13 mouse cellular contexts compared by ENCODE assay signal in the genomic region with DNA sequence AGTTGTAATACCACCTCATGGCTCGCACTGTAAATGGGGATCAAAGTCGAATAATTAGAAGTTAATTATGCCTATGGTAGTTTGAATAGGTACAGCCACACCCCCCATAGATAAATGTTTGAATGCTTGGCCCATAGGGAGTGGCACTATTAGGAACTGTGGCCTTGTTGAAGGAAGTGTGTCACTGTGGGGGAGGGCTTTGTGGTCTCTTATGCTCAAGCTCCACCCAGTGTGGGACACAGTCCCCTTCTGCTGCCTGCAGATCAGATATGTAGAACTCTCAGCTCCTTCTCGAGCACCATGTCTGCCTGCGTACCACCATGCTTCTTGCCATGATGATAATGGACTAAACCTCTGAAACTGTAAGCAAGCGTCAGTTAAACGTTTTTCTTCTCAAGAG.
DNase-seq lines count a peak whose midpoint lies in the region; ATAC-seq and TF ChIP-seq lines count a peak whose summit lies in the region.
"Had no signal": no experiment of that assay in that cellular context is flagged by ENCODE, and none has a peak within 500 bp of the region (broad histone marks: within the 10 kb centered on the region; RNA-seq: fewer than 3 reads in every experiment).

No protein-coding gene starts in this region.

- in situ Hi-C loops in ES-E14 (cut with MboI; ENCODE audit: low sequenced_read_pairs in 2 of 2, unreplicated experiment in 2 of 2), result no loop called here

- H3K4me3 ChIP-seq in heart, postnatal 0 days (ENCODE audit: low read depth, low read length), result no peak overlapping the region
- H3K4me3 ChIP-seq in ES-E14 (ENCODE audit: insufficient read depth in 1 of 2, low read depth in 1 of 2, low read length in 2 of 2, poor library complexity in 1 of 2, severe bottlenecking in 1 of 2), result peak overlapping the region in 1 of 2 experiments; percentile 59; a peak in 2 of 4 replicates
- H3K4me3 ChIP-seq in embryonic facial prominence, embryonic 15.5 days (replicated peaks), result no peak overlapping the region
- no peak overlapping the region for H3K4me3 ChIP-seq in limb, embryonic 14.5 days (replicated peaks; ENCODE audit: low read length)
- H3K4me3 ChIP-seq: erythroblast, embryonic 14.5 days; lung, embryonic 15.5 days; neural tube, embryonic 12.5 days had no signal

- peak overlapping the region; percentile 54; the same call in 1 of the 2 replicates for H3K27ac ChIP-seq in heart, postnatal 0 days (ENCODE audit: low read depth)
- no peak overlapping the region for H3K27ac ChIP-seq in ES-E14 (ENCODE audit: insufficient read depth, low read depth, low read length, poor library complexity, severe bottlenecking)
- H3K27ac ChIP-seq in embryonic facial prominence, embryonic 15.5 days (replicated peaks), result peak overlapping the region; percentile 74
- H3K27ac ChIP-seq in limb, embryonic 14.5 days (replicated peaks; ENCODE audit: low read depth, low read length), result no peak overlapping the region
- H3K27ac ChIP-seq: lung, embryonic 15.5 days; neural tube, embryonic 12.5 days had no signal

- TF ChIP-seq POLR2A in limb, embryonic 14.5 days (IDR thresholded peaks at IDR 0.05; ENCODE audit: borderline replicate concordance, extremely low read depth, insufficient read depth, insufficient read length), result no peak

- H3K4me1 ChIP-seq in heart, postnatal 0 days (ENCODE audit: control insufficient read depth, insufficient read depth), result peaks cover 21% of the 10 kb centered on the region
- peaks cover 3 to 9% of the 10 kb centered on the region in 2 experiments; a peak in 2 of 4 replicates for H3K4me1 ChIP-seq in ES-E14 (ENCODE audit: control insufficient read depth in 2 of 2, insufficient read depth in 2 of 2, low read length in 2 of 2, poor library complexity in 1 of 2)
- H3K4me1 ChIP-seq in embryonic facial prominence, embryonic 15.5 days, result peaks cover 15% of the 10 kb centered on the region
- peaks cover 12% of the 10 kb centered on the region for H3K4me1 ChIP-seq in limb, embryonic 14.5 days (ENCODE audit: control insufficient read depth, insufficient read depth, low read length)

- no peak for DNase-seq in heart, postnatal 0 days (ENCODE audit: low spot score)
- DNase-seq in heart, adult 9 months (ENCODE audit: low spot score in 2 of 2), result no peak
- peak; percentile 9 for DNase-seq in ES-E14 (ENCODE audit: low read depth, low spot score)
- no peak for DNase-seq in limb, embryonic 14.5 days (ENCODE audit: low spot score)
- no peak for DNase-seq in thymus, postnatal 10 days (ENCODE audit: low spot score in 2 of 2)
- DNase-seq: thymus, adult 2 months had no signal

- no peaks in the 10 kb centered on the region for H3K27me3 ChIP-seq in heart, postnatal 0 days (ENCODE audit: control insufficient read depth, insufficient read depth, low read length)
- H3K27me3 ChIP-seq in embryonic facial prominence, embryonic 15.5 days, result no peaks in the 10 kb centered on the region
- no peaks in the 10 kb centered on the region for H3K27me3 ChIP-seq in limb, embryonic 14.5 days (ENCODE audit: control insufficient read depth, insufficient read depth, low read length)
- H3K27me3 ChIP-seq: lung, embryonic 15.5 days; neural tube, embryonic 12.5 days had no signal

- WGBS in heart, postnatal 0 days, result 85% methylated on average over 6 of the region's 6 CpGs
- 84% methylated on average over 6 of the region's 6 CpGs for WGBS in embryonic facial prominence, embryonic 15.5 days
- WGBS in limb, embryonic 14.5 days, result 86% methylated on average over 6 of the region's 6 CpGs

- no peaks in the 10 kb centered on the region for H3K9me3 ChIP-seq in heart, postnatal 0 days (replicated peaks; ENCODE audit: control insufficient read depth, low read length)
- H3K9me3 ChIP-seq in ES-E14 (ENCODE audit: control insufficient read depth, insufficient read depth, low read depth, low read length), result no peaks in the 10 kb centered on the region
- no peaks in the 10 kb centered on the region for H3K9me3 ChIP-seq in embryonic facial prominence, embryonic 15.5 days (replicated peaks)
- no peaks in the 10 kb centered on the region for H3K9me3 ChIP-seq in limb, embryonic 14.5 days (ENCODE audit: control insufficient read depth, low read length)
- H3K9me3 ChIP-seq: lung, embryonic 15.5 days; neural tube, embryonic 12.5 days had no signal

- H3K4me2 ChIP-seq in heart, postnatal 0 days (ENCODE audit: low read depth, low read length), result 0 out of 2 replicates have a peak overlapping the region, but pooled peaks have one; percentile 37
- H3K4me2 ChIP-seq in embryonic facial prominence, embryonic 15.5 days (replicated peaks), result no peak overlapping the region
- H3K4me2 ChIP-seq in limb, embryonic 14.5 days (replicated peaks; ENCODE audit: low read depth, low read length, severe bottlenecking), result peak overlapping the region; percentile 21; the same call in 1 of the 2 replicates
- H3K4me2 ChIP-seq: liver, embryonic 11.5 days; lung, embryonic 15.5 days; neural tube, embryonic 12.5 days had no signal

- ATAC-seq in heart, postnatal 0 days (ENCODE audit: insufficient read depth, low read depth), result no peak; the same call in 1 of the 2 replicates
- no peak for ATAC-seq in embryonic facial prominence, embryonic 15.5 days (ENCODE audit: insufficient number of reproducible peaks, low FRiP score, low TSS enrichment, low read depth)
- no peak for ATAC-seq in limb, embryonic 14.5 days (ENCODE audit: low FRiP score, low read depth)
- no peak for ATAC-seq in inflammation-experienced regulatory T-cells, adult 6 months
- ATAC-seq: activated CD4-positive, CD25-positive, alpha-beta regulatory T cell, adult 4 months had no signal

- no peak for TF ChIP-seq EP300 in heart, postnatal 0 days (IDR thresholded peaks at IDR 0.05; ENCODE audit: low read depth)

- no peaks in the 10 kb centered on the region for H3K36me3 ChIP-seq in heart, postnatal 0 days (replicated peaks; ENCODE audit: control insufficient read depth, insufficient read depth, low read length)
- no peaks in the 10 kb centered on the region for H3K36me3 ChIP-seq in ES-E14 (ENCODE audit: control insufficient read depth, insufficient read depth, low read length, poor library complexity, severe bottlenecking)
- H3K36me3 ChIP-seq in embryonic facial prominence, embryonic 15.5 days, result no peaks in the 10 kb centered on the region
- H3K36me3 ChIP-seq in limb, embryonic 14.5 days (ENCODE audit: control insufficient read depth, insufficient read depth, low read length), result no peaks in the 10 kb centered on the region
- H3K36me3 ChIP-seq: lung, embryonic 15.5 days; neural tube, embryonic 12.5 days had no signal

- no peak overlapping the region for H3K9ac ChIP-seq in heart, postnatal 0 days (replicated peaks; ENCODE audit: low read depth, low read length)
- H3K9ac ChIP-seq in ES-E14 (ENCODE audit: insufficient read depth, low read depth, low read length, poor library complexity, severe bottlenecking), result no peak overlapping the region
- H3K9ac ChIP-seq in embryonic facial prominence, embryonic 15.5 days, result no peak overlapping the region
- no peak overlapping the region for H3K9ac ChIP-seq in limb, embryonic 14.5 days (ENCODE audit: low read depth, low read length, severe bottlenecking)
- H3K9ac ChIP-seq: lung, embryonic 15.5 days; neural tube, embryonic 12.5 days had no signal

- TF ChIP-seq CTCF in heart, postnatal 0 days (IDR thresholded peaks at IDR 0.05; ENCODE audit: low read depth), result no peak

TF ChIP-seq in ES-E14, 5 proteins besides CTCF, POLR2A, EP300 and RAD21:
- TF ChIP-seq ZNF384 (IDR thresholded peaks at IDR 0.05; ENCODE audit: low read depth, low read length) (no peak), ZC3H11A (IDR thresholded peaks at IDR 0.05; ENCODE audit: borderline replicate concordance, low read depth, low read length) (no peak), MAFK (IDR thresholded peaks at IDR 0.05; ENCODE audit: insufficient read depth, low read depth, low read length) (no peak), HCFC1 (IDR thresholded peaks at IDR 0.05; ENCODE audit: borderline replicate concordance, insufficient read depth, low read length) (no peak), CHD2 (IDR thresholded peaks at IDR 0.05; ENCODE audit: low read depth, low read length) (no peak)
TF ChIP-seq in ES-E14: peak in this region for 0.

Comparison
In these comparisons a context has a peak if more than half of its experiments do, and no peak if none do; other contexts are left out.
1. H3K27ac ChIP-seq: peak in heart, postnatal 0 days (single experiment) and embryonic facial prominence, embryonic 15.5 days (single experiment); none in ES-E14 (single experiment) and limb, embryonic 14.5 days (single experiment).